Mouse (Mus musculus): ENCODE measurements around the gene Sh2d7. TPM values are rescaled to one million over a fixed set of nuclear protein-coding genes. Genes with fewer than 3 reads are reported as not detected.

Gene Sh2d7
- polyA plus RNA-seq, 1 experiment from 2014 or later = not detected

GRCm38 (mm10) chr9:54527694-54528093 lies 11.1 kb upstream of the Sh2d7 start:
- 73% methylated on average over 7 of the region's 7 CpGs for WGBS
- no peaks in the 10 kb centered on the region for H3K36me3 ChIP-seq
- no peaks in the 10 kb centered on the region for H3K9me3 ChIP-seq
- no peak overlapping the region for H3K4me2 ChIP-seq (replicated peaks)
- no peak overlapping the region for H3K4me3 ChIP-seq
- H3K27ac ChIP-seq = no peak overlapping the region
- H3K4me1 ChIP-seq = no peaks in the 10 kb centered on the region
- no peak overlapping the region for H3K9ac ChIP-seq
- H3K27me3 ChIP-seq = no peaks in the 10 kb centered on the region
- no peak for ATAC-seq (ENCODE audit: low FRiP score, low read depth)

- H3K9me3 ChIP-seq = no peaks in the 10 kb centered on the region
- H3K4me1 ChIP-seq = peaks cover 7% of the 10 kb centered on the region
- no peak overlapping the region for H3K27ac ChIP-seq
- no peak overlapping the region for H3K4me3 ChIP-seq
- no peaks in the 10 kb centered on the region for H3K36me3 ChIP-seq
- no peak for ATAC-seq (ENCODE audit: low FRiP score, low read depth)
- no peak overlapping the region for H3K9ac ChIP-seq
- WGBS = 84% methylated on average over 2 of the region's 2 CpGs
- H3K4me2 ChIP-seq (replicated peaks) = no peak overlapping the region
- no peaks in the 10 kb centered on the region for H3K27me3 ChIP-seq
These were observed 8.8 kb upstream of the Sh2d7 start for GRCm38 (mm10) chr9:54529950-54530349.

GRCm38 (mm10) chr9:54530836-54531235 lies 7.9 kb upstream of the Sh2d7 start:
- H3K4me1 ChIP-seq = peaks cover 7% of the 10 kb centered on the region
- no peak for ATAC-seq (ENCODE audit: low FRiP score, low read depth)
- no peaks in the 10 kb centered on the region for H3K9me3 ChIP-seq
- no peak overlapping the region for H3K9ac ChIP-seq
- 81% methylated on average over 6 of the region's 6 CpGs for WGBS
- H3K4me3 ChIP-seq = no peak overlapping the region
- H3K27ac ChIP-seq = no peak overlapping the region
- H3K4me2 ChIP-seq (replicated peaks) = no peak overlapping the region
- H3K36me3 ChIP-seq = no peaks in the 10 kb centered on the region
- H3K27me3 ChIP-seq = no peaks in the 10 kb centered on the region

GRCm38 (mm10) chr9:54531421-54531820 lies 7.4 kb upstream of the Sh2d7 start:
- Histone ChIP-seq H3K27ac (no peak overlapping the region), H3K9ac (no peak overlapping the region), H3K27me3 (no peaks in the 10 kb centered on the region), H3K36me3 (no peaks in the 10 kb centered on the region), H3K4me3 (no peak overlapping the region), H3K9me3 (no peaks in the 10 kb centered on the region), H3K4me2 (replicated peaks) (no peak overlapping the region), H3K4me1 (peaks cover 7% of the 10 kb centered on the region)
- ATAC-seq (ENCODE audit: low FRiP score, low read depth) = no peak

GRCm38 (mm10) chr9:54532926-54533325 lies 5.9 kb upstream of the Sh2d7 start:
- Histone ChIP-seq H3K36me3 (no peaks in the 10 kb centered on the region), H3K27me3 (no peaks in the 10 kb centered on the region), H3K4me1 (peaks cover 7% of the 10 kb centered on the region), H3K9ac (no peak overlapping the region), H3K4me2 (replicated peaks) (no peak overlapping the region), H3K27ac (no peak overlapping the region), H3K4me3 (no peak overlapping the region), H3K9me3 (no peaks in the 10 kb centered on the region)
- 84% methylated on average over 2 of the region's 2 CpGs for WGBS
- no peak for ATAC-seq (ENCODE audit: low FRiP score, low read depth)

- Histone ChIP-seq H3K27me3 (no peaks in the 10 kb centered on the region), H3K9me3 (no peaks in the 10 kb centered on the region), H3K9ac (no peak overlapping the region), H3K27ac (no peak overlapping the region), H3K4me2 (replicated peaks) (no peak overlapping the region), H3K4me3 (no peak overlapping the region), H3K4me1 (peaks cover 7% of the 10 kb centered on the region), H3K36me3 (no peaks in the 10 kb centered on the region)
- 67% methylated on average over 5 of the region's 5 CpGs for WGBS
- no peak; the same call in 1 of the 2 replicates for ATAC-seq (ENCODE audit: low FRiP score, low read depth)
These were observed 4.8 kb upstream of the Sh2d7 start for GRCm38 (mm10) chr9:54533975-54534374.

GRCm38 (mm10) chr9:54536236-54536635 lies 2.5 kb upstream of the Sh2d7 start:
- H3K4me2 ChIP-seq (replicated peaks) = no peak overlapping the region
- no peaks in the 10 kb centered on the region for H3K9me3 ChIP-seq
- H3K4me1 ChIP-seq = peaks cover 7% of the 10 kb centered on the region
- WGBS = 78% methylated on average over 7 of the region's 7 CpGs
- no peak for ATAC-seq (ENCODE audit: low FRiP score, low read depth)
- H3K9ac ChIP-seq = no peak overlapping the region
- H3K27ac ChIP-seq = no peak overlapping the region
- H3K36me3 ChIP-seq = no peaks in the 10 kb centered on the region
- H3K27me3 ChIP-seq = no peaks in the 10 kb centered on the region
- no peak overlapping the region for H3K4me3 ChIP-seq

GRCm38 (mm10) chr9:54537030-54537429 lies 1.8 kb upstream of the Sh2d7 start:
- H3K9me3 ChIP-seq = no peaks in the 10 kb centered on the region
- H3K4me1 ChIP-seq = peaks cover 7% of the 10 kb centered on the region
- no peaks in the 10 kb centered on the region for H3K27me3 ChIP-seq
- no peaks in the 10 kb centered on the region for H3K36me3 ChIP-seq
- H3K4me3 ChIP-seq = no peak overlapping the region
- no peak overlapping the region for H3K4me2 ChIP-seq (replicated peaks)
- H3K9ac ChIP-seq = no peak overlapping the region
- no peak overlapping the region for H3K27ac ChIP-seq
- no peak for ATAC-seq (ENCODE audit: low FRiP score, low read depth)
- 56% methylated on average over 4 of the region's 4 CpGs for WGBS

- Histone ChIP-seq H3K36me3 (no peaks in the 10 kb centered on the region), H3K9me3 (no peaks in the 10 kb centered on the region), H3K4me2 (replicated peaks) (no peak overlapping the region), H3K27me3 (no peaks in the 10 kb centered on the region), H3K4me3 (no peak overlapping the region), H3K9ac (no peak overlapping the region), H3K27ac (no peak overlapping the region), H3K4me1 (peaks cover 7% of the 10 kb centered on the region)
- no peak for ATAC-seq (ENCODE audit: low FRiP score, low read depth)
- WGBS = 77% methylated on average over 3 of the region's 3 CpGs
These were observed 1.3 kb upstream of the Sh2d7 start for GRCm38 (mm10) chr9:54537480-54537879.

GRCm38 (mm10) chr9:54538244-54538643 lies 540 bp upstream of the Sh2d7 start:
- Histone ChIP-seq H3K4me3 (no peak overlapping the region), H3K9ac (no peak overlapping the region), H3K4me2 (replicated peaks) (no peak overlapping the region), H3K27me3 (no peaks in the 10 kb centered on the region), H3K4me1 (peaks cover 7% of the 10 kb centered on the region), H3K9me3 (no peaks in the 10 kb centered on the region), H3K27ac (no peak overlapping the region), H3K36me3 (no peaks in the 10 kb centered on the region)
- no peak for ATAC-seq (ENCODE audit: low FRiP score, low read depth)
- WGBS = 93% methylated on average over 3 of the region's 3 CpGs

GRCm38 (mm10) chr9:54540801-54541200 lies 2.0 kb downstream of the Sh2d7 start:
- Histone ChIP-seq H3K4me1 (no peaks in the 10 kb centered on the region), H3K9me3 (no peaks in the 10 kb centered on the region), H3K4me2 (replicated peaks) (no peak overlapping the region), H3K36me3 (peaks cover 12% of the 10 kb centered on the region), H3K27me3 (no peaks in the 10 kb centered on the region), H3K4me3 (no peak overlapping the region), H3K9ac (no peak overlapping the region), H3K27ac (no peak overlapping the region)
- WGBS = 72% methylated on average over 5 of the region's 5 CpGs
- no peak for ATAC-seq (ENCODE audit: low FRiP score, low read depth)

GRCm38 (mm10) chr9:54544212-54544953 lies 5.6 kb downstream of the Sh2d7 start:
- Histone ChIP-seq H3K36me3 (peaks cover 18% of the 10 kb centered on the region), H3K27ac (no peak overlapping the region), H3K4me2 (replicated peaks) (no peak overlapping the region), H3K9ac (no peak overlapping the region), H3K4me3 (no peak overlapping the region), H3K9me3 (no peaks in the 10 kb centered on the region), H3K27me3 (no peaks in the 10 kb centered on the region), H3K4me1 (no peaks in the 10 kb centered on the region)
- no peak for ATAC-seq (ENCODE audit: low FRiP score, low read depth)
- 84% methylated on average over 9 of the region's 9 CpGs for WGBS

GRCm38 (mm10) chr9:54544954-54545315 lies 6.2 kb downstream of the Sh2d7 start:
- WGBS = 83% methylated on average over 4 of the region's 4 CpGs
- H3K4me1 ChIP-seq = no peaks in the 10 kb centered on the region
- H3K4me3 ChIP-seq = no peak overlapping the region
- no peak overlapping the region for H3K9ac ChIP-seq
- no peak overlapping the region for H3K4me2 ChIP-seq (replicated peaks)
- peaks cover 18% of the 10 kb centered on the region for H3K36me3 ChIP-seq
- no peaks in the 10 kb centered on the region for H3K27me3 ChIP-seq
- no peak for ATAC-seq (ENCODE audit: low FRiP score, low read depth)
- no peak overlapping the region for H3K27ac ChIP-seq
- H3K9me3 ChIP-seq = no peaks in the 10 kb centered on the region
